Mouse (Mus musculus): ENCODE measurements at regions not wholly inside any gene's neighbourhood (a gene's known extent, or its start where the extent isn't known, plus 50 kb on each side); places are given as distances from the start of the nearest gene placed in this dataset.

GRCm38 (mm10) chr12:16190706-16191105 lies 374.0 kb upstream of the Trib2 start:
- intact Hi-C loops (cut with DNase I) = no loop called here

DNA sequence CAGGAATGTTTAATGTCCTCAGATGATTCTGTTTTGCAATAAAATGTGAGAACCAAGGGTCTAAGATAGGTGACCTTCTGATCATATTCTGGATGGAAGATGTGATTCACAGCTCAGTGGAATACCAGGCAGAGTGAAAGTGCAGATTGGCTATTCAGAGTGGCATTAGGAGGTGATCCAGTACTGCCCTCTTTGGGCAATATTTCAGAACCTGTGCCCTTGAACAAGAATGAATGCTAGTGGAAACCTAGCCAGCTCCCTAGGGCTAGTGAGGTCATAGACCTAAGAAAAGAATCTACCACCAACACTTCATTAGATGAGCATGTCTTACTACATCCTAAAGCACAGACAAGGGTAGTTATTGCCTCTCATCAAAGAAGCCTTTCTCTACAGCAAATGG lies 372.7 kb upstream of the Trib2 start:
- intact Hi-C loops (cut with DNase I) = no loop called here

DNA sequence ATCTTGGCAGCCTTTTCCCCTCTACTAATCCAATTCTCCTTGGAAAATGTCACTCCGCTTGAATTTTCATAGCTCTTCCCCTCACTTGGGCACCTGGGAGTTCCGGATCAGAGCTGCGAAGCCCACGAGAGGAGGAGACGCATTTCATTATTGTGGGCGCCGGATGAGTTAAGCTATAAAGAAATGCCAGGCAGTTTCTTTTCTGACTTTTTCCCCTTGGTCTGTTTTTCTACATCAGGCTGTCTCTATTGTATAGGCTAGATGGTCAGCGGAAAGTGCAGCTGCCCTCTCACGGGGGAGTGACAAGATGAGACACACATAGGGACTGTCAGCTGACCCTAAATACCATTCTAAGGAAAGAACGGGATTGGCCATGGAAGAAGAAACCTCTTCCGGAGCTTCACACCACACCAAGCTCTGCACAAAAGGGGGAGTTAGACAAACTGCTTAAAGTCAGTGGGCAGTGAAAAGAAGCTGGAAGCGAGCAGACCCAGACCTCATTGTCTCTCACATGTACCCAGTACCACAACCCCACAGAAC lies 369.3 kb upstream of the Trib2 start:
- intact Hi-C loops (cut with DNase I) = no loop called here

- intact Hi-C loops (cut with DNase I) = no loop called here
Measured at GRCm38 (mm10) chr12:16185431-16185923, 368.8 kb upstream of the Trib2 start.

GRCm38 (mm10) chr12:16183055-16183454 lies 366.3 kb upstream of the Trib2 start:
- intact Hi-C loops (cut with DNase I) = no loop called here

DNA sequence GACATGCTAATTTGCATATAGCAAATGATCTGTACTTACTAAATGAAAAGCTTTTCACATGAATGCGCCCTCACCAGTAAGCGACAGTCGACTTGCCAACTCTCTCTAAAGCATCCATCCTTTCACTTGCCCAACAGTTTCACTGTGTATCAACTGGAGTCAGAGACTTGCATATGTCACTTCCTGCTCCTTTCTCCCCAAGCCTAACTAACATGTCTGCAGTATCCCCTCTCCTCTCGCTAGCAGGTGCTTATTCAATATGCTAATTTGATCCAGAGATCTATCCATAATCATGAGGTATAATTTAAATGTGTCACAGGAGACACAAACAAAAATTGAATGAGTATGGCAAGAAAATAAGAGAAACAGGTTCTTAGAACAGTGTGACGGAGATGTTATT lies 364.9 kb upstream of the Trib2 start:
- intact Hi-C loops (cut with DNase I) = no loop called here

- intact Hi-C loops (cut with DNase I) = no loop called here
Measured at GRCm38 (mm10) chr12:16179897-16180296, 363.2 kb upstream of the Trib2 start.

GRCm38 (mm10) chr12:16176326-16176725 lies 359.6 kb upstream of the Trib2 start:
- intact Hi-C loops (cut with DNase I) = no loop called here

- intact Hi-C loops (cut with DNase I) = no loop called here
Measured at GRCm38 (mm10) chr12:16172176-16172575, 355.5 kb upstream of the Trib2 start.

GRCm38 (mm10) chr12:16171636-16172035 lies 354.9 kb upstream of the Trib2 start:
- intact Hi-C loops (cut with DNase I) = no loop called here

GRCm38 (mm10) chr12:16169781-16170535 lies 353.2 kb upstream of the Trib2 start:
- intact Hi-C loops (cut with DNase I) = loop anchor here (10.0 kb wide), 1 partner anchor 355 kb away; the partner anchor contains the start of gene Trib2

- intact Hi-C loops (cut with DNase I) = loop anchor here (10.0 kb wide), 1 partner anchor 353 kb away; the partner anchor contains the start of gene Trib2
Measured at GRCm38 (mm10) chr12:16167793-16168343, 351.1 kb upstream of the Trib2 start.

DNA sequence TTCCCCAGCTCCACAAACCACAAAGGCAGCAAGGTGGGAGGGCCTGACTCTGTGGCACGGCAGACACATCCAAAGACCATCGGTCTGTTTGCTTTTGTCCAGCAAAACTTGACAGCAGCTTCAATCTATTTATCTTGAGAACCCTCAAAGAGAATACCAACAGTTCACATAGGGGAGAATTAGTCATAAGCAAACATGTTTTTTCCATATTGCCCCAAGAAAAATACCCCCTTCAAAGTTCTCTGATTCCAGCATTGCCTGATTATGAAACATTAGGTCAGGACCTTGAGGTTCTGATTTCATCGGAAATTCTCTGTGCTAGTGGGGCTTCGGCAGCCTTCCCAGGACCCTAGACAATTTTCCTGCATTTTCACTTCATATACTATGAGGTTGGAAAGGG lies 348.4 kb upstream of the Trib2 start:
- intact Hi-C loops (cut with DNase I) = loop anchor here (10.0 kb wide), 1 partner anchor 350 kb away; the partner anchor contains the start of gene Trib2

DNA sequence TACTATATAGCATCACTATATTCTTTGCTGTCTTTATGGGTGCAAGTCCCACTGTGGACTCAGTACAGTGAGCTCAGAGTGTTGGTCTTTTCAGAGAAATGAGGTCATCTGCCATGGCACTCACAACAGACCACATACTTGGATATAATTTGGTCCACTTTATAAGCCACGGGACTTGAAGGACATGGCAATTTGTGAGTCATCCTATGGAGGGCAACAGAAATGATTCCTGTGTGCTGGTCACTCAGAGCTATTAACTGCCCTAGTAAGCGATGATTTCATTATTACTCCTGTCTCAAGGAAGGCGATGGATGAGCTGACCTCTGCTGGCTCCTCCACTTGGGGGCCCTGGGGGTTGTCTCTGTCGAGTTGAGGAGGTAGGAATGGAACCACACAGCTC lies 345.2 kb upstream of the Trib2 start:
- intact Hi-C loops (cut with DNase I) = loop anchor here (10.0 kb wide), 1 partner anchor 347 kb away; the partner anchor contains the start of gene Trib2

DNA sequence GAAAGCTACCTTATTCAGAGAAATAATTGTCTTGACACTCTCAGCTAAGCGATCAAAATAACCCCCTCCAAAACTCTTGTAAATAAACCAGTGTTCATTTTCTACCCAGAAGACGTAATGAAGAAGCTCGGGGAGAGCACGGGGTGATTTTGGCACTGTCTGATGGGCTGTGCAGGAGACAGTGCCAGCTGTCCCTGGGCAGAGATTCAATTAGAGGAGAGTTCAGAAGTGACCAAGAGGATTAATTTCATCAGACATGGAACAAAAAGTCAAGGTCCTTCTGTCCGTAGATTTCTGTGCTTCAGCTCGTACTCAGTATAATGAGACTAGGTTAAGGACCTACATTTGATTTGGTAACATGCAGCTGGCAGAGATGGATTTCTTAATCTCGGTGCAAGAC lies 341.2 kb upstream of the Trib2 start:
- intact Hi-C loops (cut with DNase I) = loop anchor here (10.0 kb wide), 1 partner anchor 113 kb away; no protein-coding TSS in a partner anchor

DNA sequence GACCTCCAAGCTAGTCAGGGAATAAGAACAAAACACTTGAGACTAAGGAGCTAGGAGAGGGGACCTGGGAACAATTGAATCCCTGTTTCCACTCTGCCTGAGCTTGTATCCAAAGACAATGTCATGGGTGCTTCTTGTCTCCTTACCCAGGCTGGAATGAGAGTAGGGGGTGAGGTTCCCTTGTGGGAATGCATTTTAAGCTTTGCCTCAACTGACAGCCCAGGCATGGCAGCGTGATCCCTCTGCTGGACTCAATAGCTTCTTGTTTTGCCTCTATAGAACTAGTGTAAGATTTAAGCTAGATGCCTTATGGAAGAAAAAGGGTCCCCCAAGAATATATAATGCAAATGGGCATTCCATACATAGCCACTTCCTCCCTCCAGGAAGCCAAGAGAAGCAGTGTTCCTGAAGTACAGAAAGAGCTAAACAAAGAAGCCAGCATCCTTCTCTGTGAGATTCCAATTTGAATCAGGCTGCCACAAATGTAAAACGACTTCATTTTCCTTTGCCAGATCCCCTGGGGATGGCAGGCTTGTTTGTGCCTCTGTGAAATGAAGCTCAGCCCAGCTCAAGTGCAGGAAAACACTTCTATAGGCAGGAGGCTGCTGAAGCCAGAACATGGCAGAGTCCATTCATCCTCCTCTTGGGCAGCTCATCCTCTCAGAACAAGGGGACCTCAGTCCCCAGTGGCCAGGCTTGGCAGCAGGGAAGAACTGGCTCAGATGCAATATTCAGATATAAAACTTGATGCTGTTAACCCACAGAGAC lies 339.3 kb upstream of the Trib2 start:
- intact Hi-C loops (cut with DNase I) = loop anchor here (10.0 kb wide), 1 partner anchor 111 kb away; no protein-coding TSS in a partner anchor

DNA sequence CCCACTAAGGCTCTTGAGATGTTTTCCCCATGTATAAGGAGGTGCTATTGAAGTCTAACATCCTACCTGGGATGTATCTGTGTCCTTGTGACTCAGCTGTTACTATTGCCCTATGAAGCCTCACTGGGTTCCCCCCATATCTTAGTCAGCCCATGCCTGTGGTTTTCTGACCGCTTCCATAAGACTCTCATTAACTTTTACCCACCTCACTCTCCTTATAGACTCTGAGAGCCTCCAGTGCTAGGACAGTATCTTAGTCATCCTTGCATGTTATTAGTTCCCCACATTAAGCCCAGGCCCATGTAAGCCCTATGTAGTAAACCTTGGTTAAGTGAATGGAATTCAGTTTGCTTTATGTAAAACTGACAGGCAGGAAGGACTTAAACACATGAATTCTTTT lies 337.5 kb upstream of the Trib2 start:
- intact Hi-C loops (cut with DNase I) = loop anchor here (10.0 kb wide), 1 partner anchor 109 kb away; no protein-coding TSS in a partner anchor

DNA sequence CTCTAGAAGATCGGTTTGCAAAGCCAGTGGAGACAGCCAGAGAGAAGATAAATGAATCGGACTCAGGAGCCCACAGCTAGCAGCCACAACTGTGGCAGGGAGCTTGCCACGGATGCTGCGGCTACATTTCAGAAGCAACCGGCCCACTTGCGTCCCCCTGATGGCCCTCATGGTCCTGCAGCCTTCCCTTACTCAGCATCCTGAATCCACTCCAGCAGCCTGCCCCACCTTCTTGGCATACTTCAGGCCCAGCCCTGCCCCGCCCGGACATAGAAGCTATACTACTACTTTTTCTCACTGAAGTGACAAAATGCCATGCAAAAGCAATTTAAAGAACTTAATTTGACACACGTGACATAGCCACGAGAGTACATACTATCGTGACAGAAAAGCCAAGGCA lies 335.4 kb upstream of the Trib2 start:
- intact Hi-C loops (cut with DNase I) = loop anchor here (10.0 kb wide), 1 partner anchor 107 kb away; no protein-coding TSS in a partner anchor

- intact Hi-C loops (cut with DNase I) = loop anchor here (10.0 kb wide), 1 partner anchor 106 kb away; no protein-coding TSS in a partner anchor
Measured at GRCm38 (mm10) chr12:16151170-16151702, 334.5 kb upstream of the Trib2 start.

- intact Hi-C loops (cut with DNase I) = no loop called here
Measured at GRCm38 (mm10) chr12:16146919-16147318, 330.2 kb upstream of the Trib2 start.

- intact Hi-C loops (cut with DNase I) = no loop called here
Measured at GRCm38 (mm10) chr12:16145621-16146020, 328.9 kb upstream of the Trib2 start.
